Mouse (Mus musculus): ENCODE measurements around the gene Csmd2. TPM values are rescaled to one million over a fixed set of nuclear protein-coding genes. Genes with fewer than 3 reads are reported as not detected.

Gene Csmd2
- total and polyA plus RNA-seq, 3 experiments: 0.11 TPM; not detected in 2

DNA sequence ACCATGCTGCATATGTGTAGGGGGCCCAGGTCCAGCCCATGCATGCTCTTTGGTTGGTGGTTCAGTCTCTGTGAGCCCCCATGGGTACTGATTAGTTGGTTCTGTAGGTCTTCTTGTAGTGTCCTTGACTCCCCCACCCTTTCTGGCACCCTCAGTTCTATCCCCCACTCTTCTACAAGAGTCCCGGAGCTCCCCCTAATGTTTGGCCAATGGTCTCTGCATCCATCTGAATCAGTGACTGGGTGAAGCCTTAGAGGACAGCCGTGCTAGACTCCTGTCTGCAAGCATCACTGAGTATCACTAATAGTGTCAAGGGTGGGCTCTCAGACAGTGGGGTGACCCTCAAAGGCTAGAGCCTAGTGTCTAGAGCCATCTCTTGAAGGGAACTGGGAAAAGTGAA is 497.0 kb downstream of the Csmd2 start:
- DNase-seq (ENCODE audit: low spot score) (no peak), ATAC-seq (ENCODE audit: extremely low read depth, insufficient number of reproducible peaks, low FRiP score, poor library complexity, severe bottlenecking) (no peak)
- Histone ChIP-seq H3K27me3 (ENCODE audit: insufficient read depth, low read length) (no peaks in the 10 kb centered on the region), H3K4me3 (ENCODE audit: low read depth, low read length) (no peak overlapping the region), H3K4me1 (ENCODE audit: insufficient read depth, low read depth, low read length) (no peaks in the 10 kb centered on the region), H3K36me3 (replicated peaks) (no peaks in the 10 kb centered on the region), H3K9me3 (replicated peaks) (peaks cover 60% of the 10 kb centered on the region)
- TF ChIP-seq GATA2 (IDR thresholded peaks at IDR 0.05; ENCODE audit: borderline replicate concordance, low read depth, low read length) (no peak), POLR2AphosphoS5 (IDR thresholded peaks at IDR 0.05; ENCODE audit: insufficient replicate concordance, low read depth, low read length) (no peak), GATA1 (IDR thresholded peaks at IDR 0.05; ENCODE audit: borderline replicate concordance, low read length) (no peak), CTCF (IDR thresholded peaks at IDR 0.05; ENCODE audit: low read depth, low read length) (no peak), TAL1 (conservative IDR thresholded peaks at IDR 0.05; ENCODE audit: low read depth, low read length) (no peak)

DNA sequence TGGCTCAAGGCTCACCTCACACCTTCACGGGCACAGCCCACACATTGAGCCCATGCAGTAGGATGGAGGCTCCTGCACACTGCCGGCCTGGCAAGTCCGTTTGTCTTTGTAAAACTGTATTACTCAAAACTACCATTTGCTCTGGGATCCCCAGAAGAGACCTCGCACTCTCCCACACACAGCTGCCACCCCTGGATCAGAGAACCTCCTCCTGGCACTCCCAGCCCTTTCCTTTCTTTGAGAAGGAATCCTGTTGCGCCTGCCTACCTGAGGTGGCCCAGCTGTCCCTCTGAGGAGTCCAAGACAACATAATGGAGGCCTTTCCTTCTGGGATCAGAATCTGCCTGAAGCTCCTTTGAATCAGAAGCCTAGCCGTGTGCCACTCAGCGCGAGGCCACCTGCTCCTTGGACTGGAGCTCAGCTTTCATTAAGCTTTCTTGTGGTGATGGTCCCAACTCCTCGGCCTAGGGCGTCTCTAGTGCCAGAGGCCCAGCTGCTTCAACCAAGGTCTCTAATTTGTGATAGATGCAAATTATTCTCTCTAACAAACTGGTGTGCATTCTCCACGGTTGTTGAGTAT is 502.0 kb downstream of the Csmd2 start:
- no peak for ATAC-seq (ENCODE audit: extremely low read depth, insufficient number of reproducible peaks, low FRiP score, poor library complexity, severe bottlenecking)
- H3K4me3 ChIP-seq (ENCODE audit: low read depth, low read length): no peak overlapping the region

DNA sequence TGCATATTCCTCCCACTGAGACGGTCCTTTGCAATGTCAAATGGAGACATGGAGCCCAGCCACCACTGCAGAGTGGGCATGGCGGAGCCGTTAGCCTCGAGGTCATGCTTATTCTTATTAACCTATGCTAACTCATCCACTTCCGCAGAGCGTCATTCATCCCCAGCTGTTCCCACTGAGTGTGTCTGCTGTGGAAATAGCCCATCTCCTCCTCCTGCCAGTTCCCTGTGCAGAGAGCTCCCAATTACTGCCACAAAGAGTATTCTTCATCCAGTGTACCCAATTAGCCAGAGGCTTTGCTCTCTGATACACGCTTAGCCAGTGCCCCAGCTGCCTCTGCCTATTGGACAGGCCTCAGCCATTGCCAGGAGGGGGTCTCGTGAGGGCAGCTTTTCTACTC is 504.4 kb downstream of the Csmd2 start:
- TF ChIP-seq GATA1 (IDR thresholded peaks at IDR 0.05; ENCODE audit: borderline replicate concordance, low read length) (no peak), GATA2 (IDR thresholded peaks at IDR 0.05; ENCODE audit: borderline replicate concordance, low read depth, low read length) (no peak), POLR2AphosphoS5 (IDR thresholded peaks at IDR 0.05; ENCODE audit: insufficient replicate concordance, low read depth, low read length) (no peak), CTCF (IDR thresholded peaks at IDR 0.05; ENCODE audit: low read depth, low read length) (no peak), TAL1 (conservative IDR thresholded peaks at IDR 0.05; ENCODE audit: low read depth, low read length) (no peak)
- H3K27me3 ChIP-seq (ENCODE audit: insufficient read depth, low read length): no peaks in the 10 kb centered on the region
- no peak overlapping the region for H3K4me3 ChIP-seq (ENCODE audit: low read depth, low read length)
- no peak for ATAC-seq (ENCODE audit: extremely low read depth, insufficient number of reproducible peaks, low FRiP score, poor library complexity, severe bottlenecking)
- peaks cover 67% of the 10 kb centered on the region for H3K9me3 ChIP-seq (replicated peaks)
- no peaks in the 10 kb centered on the region for H3K36me3 ChIP-seq (replicated peaks)
- no peak for DNase-seq (ENCODE audit: low spot score)
- H3K4me1 ChIP-seq (ENCODE audit: insufficient read depth, low read depth, low read length): no peaks in the 10 kb centered on the region

More for the DNA sequence above, 502.0 kb downstream of the Csmd2 start:
- Histone ChIP-seq H3K4me1 (ENCODE audit: insufficient read depth, low read depth, low read length) (no peaks in the 10 kb centered on the region), H3K36me3 (replicated peaks) (no peaks in the 10 kb centered on the region), H3K27me3 (ENCODE audit: insufficient read depth, low read length) (no peaks in the 10 kb centered on the region), H3K9me3 (replicated peaks) (peaks cover 72% of the 10 kb centered on the region)
- DNase-seq (ENCODE audit: low spot score): no peak
- TF ChIP-seq CTCF (IDR thresholded peaks at IDR 0.05; ENCODE audit: low read depth, low read length) (no peak), TAL1 (conservative IDR thresholded peaks at IDR 0.05; ENCODE audit: low read depth, low read length) (no peak), POLR2AphosphoS5 (IDR thresholded peaks at IDR 0.05; ENCODE audit: insufficient replicate concordance, low read depth, low read length) (no peak), GATA2 (IDR thresholded peaks at IDR 0.05; ENCODE audit: borderline replicate concordance, low read depth, low read length) (no peak), GATA1 (IDR thresholded peaks at IDR 0.05; ENCODE audit: borderline replicate concordance, low read length) (no peak)

DNA sequence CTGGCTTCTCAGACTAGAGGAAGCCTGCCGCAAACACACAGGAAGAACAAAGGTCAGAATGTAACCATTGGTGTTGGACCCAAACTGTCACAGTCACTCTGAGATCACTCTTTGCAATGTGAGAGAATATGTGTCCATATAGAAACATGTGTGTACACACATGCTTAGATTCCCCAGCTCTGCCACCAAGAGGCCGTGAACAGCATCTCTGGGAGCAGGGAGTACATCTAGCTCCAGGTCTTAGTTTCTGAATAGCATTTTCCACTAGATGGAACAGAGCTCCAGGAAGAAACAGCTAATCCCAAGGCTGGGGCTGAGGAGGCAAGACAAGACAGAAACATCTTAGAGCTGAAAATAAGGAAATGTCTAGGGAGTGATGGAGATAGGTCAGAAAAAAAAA is 512.3 kb downstream of the Csmd2 start:
- DNase-seq (ENCODE audit: low spot score) (no peak), ATAC-seq (ENCODE audit: extremely low read depth, insufficient number of reproducible peaks, low FRiP score, poor library complexity, severe bottlenecking) (no peak)
- Histone ChIP-seq H3K9me3 (replicated peaks) (peaks cover 71% of the 10 kb centered on the region), H3K4me3 (ENCODE audit: low read depth, low read length) (no peak overlapping the region), H3K36me3 (replicated peaks) (no peaks in the 10 kb centered on the region), H3K4me1 (ENCODE audit: insufficient read depth, low read depth, low read length) (no peaks in the 10 kb centered on the region), H3K27me3 (ENCODE audit: insufficient read depth, low read length) (no peaks in the 10 kb centered on the region)
- TF ChIP-seq GATA1 (IDR thresholded peaks at IDR 0.05; ENCODE audit: borderline replicate concordance, low read length) (no peak), POLR2AphosphoS5 (IDR thresholded peaks at IDR 0.05; ENCODE audit: insufficient replicate concordance, low read depth, low read length) (no peak), GATA2 (IDR thresholded peaks at IDR 0.05; ENCODE audit: borderline replicate concordance, low read depth, low read length) (no peak), TAL1 (conservative IDR thresholded peaks at IDR 0.05; ENCODE audit: low read depth, low read length) (no peak), CTCF (IDR thresholded peaks at IDR 0.05; ENCODE audit: low read depth, low read length) (no peak)

DNA sequence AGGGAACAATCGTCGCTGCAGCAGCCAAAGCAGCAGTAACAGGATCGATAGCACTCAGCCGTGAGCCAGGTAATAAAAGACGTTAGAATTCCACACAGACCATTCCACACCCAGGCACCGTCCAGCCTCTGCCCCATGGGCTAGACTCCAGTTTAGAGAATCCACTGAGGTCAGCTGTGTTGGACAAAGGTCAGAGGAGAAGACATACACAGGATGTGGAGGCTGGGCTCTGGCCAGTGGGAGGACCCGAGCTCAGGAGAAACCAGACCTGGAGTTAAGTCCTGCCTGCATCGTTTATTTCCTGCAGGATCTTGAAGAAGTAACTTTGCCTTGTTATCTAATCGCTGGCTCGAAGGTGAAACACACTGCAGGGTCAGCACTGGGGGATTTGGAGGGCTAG is 519.2 kb downstream of the Csmd2 start:
- H3K9me3 ChIP-seq (replicated peaks): peaks cover 67% of the 10 kb centered on the region
- no peaks in the 10 kb centered on the region for H3K27me3 ChIP-seq (ENCODE audit: insufficient read depth, low read length)
- no peak for DNase-seq (ENCODE audit: low spot score)
- no peaks in the 10 kb centered on the region for H3K4me1 ChIP-seq (ENCODE audit: insufficient read depth, low read depth, low read length)
- H3K36me3 ChIP-seq (replicated peaks): no peaks in the 10 kb centered on the region
- TF ChIP-seq TAL1 (conservative IDR thresholded peaks at IDR 0.05; ENCODE audit: low read depth, low read length): no peak
- ATAC-seq (ENCODE audit: extremely low read depth, insufficient number of reproducible peaks, low FRiP score, poor library complexity, severe bottlenecking): no peak
- no peak overlapping the region for H3K4me3 ChIP-seq (ENCODE audit: low read depth, low read length)

DNA sequence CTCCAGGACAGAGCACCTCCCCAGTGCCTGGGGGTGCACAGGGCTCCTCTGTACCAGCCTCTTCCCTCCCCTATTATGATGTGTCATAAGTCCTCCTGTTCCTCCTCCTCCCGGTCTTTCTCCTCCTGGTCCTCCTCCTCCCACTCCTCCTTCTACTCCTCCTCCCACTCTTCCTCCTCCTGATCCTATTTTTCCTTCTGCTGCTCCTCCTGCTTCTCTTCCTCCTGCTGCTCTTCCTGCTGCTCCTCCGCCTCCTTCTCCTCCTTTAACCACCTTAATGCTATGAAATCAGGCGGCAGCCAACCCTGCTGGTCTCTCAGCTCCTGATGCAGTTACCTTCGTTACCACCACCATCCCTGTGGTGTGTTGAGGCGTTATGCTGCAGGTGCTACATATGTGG is 522.2 kb downstream of the Csmd2 start:
- Histone ChIP-seq H3K36me3 (replicated peaks) (no peaks in the 10 kb centered on the region), H3K4me1 (ENCODE audit: insufficient read depth, low read depth, low read length) (no peaks in the 10 kb centered on the region), H3K27me3 (ENCODE audit: insufficient read depth, low read length) (no peaks in the 10 kb centered on the region), H3K4me3 (ENCODE audit: low read depth, low read length) (no peak overlapping the region), H3K9me3 (replicated peaks) (peaks cover 67% of the 10 kb centered on the region)
- ATAC-seq (ENCODE audit: extremely low read depth, insufficient number of reproducible peaks, low FRiP score, poor library complexity, severe bottlenecking) (no peak), DNase-seq (ENCODE audit: low spot score) (no peak)
- TF ChIP-seq POLR2AphosphoS5 (IDR thresholded peaks at IDR 0.05; ENCODE audit: insufficient replicate concordance, low read depth, low read length) (no peak), GATA2 (IDR thresholded peaks at IDR 0.05; ENCODE audit: borderline replicate concordance, low read depth, low read length) (no peak), TAL1 (conservative IDR thresholded peaks at IDR 0.05; ENCODE audit: low read depth, low read length) (no peak), CTCF (IDR thresholded peaks at IDR 0.05; ENCODE audit: low read depth, low read length) (no peak)

DNA sequence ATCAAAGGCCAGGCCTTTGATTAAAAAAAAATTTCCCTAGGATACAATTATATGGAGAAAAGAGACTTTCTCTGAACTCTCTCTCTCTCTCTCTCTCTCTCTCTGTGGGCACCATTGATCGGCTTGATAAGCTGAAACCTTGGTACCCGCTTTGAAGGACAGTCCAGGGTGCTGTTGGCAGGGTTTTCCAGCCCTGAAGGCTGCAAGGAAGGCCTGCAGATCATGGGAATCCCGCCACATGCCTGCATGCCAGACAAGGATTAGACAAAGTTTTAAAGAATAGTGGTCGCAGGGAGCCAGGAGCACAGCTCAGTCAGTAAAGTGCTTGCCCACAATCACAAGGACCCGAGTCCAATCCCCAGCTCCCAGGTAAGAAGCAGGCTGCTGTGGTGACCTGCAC is 526.8 kb downstream of the Csmd2 start:
- Histone ChIP-seq H3K9me3 (replicated peaks) (peaks cover 75% of the 10 kb centered on the region), H3K36me3 (replicated peaks) (no peaks in the 10 kb centered on the region), H3K4me3 (ENCODE audit: low read depth, low read length) (no peak overlapping the region), H3K4me1 (ENCODE audit: insufficient read depth, low read depth, low read length) (no peaks in the 10 kb centered on the region), H3K27me3 (ENCODE audit: insufficient read depth, low read length) (no peaks in the 10 kb centered on the region)
- TF ChIP-seq POLR2AphosphoS5 (IDR thresholded peaks at IDR 0.05; ENCODE audit: insufficient replicate concordance, low read depth, low read length) (no peak), GATA2 (IDR thresholded peaks at IDR 0.05; ENCODE audit: borderline replicate concordance, low read depth, low read length) (no peak), GATA1 (IDR thresholded peaks at IDR 0.05; ENCODE audit: borderline replicate concordance, low read length) (no peak), CTCF (IDR thresholded peaks at IDR 0.05; ENCODE audit: low read depth, low read length) (no peak), TAL1 (conservative IDR thresholded peaks at IDR 0.05; ENCODE audit: low read depth, low read length) (no peak)
- ATAC-seq (ENCODE audit: extremely low read depth, insufficient number of reproducible peaks, low FRiP score, poor library complexity, severe bottlenecking): no peak
- no peak for DNase-seq (ENCODE audit: low spot score)
